Mouse (Mus musculus): ENCODE measurements around the gene Sppl3. TPM values are rescaled to one million over a fixed set of nuclear protein-coding genes. Genes with fewer than 3 reads are reported as not detected.

Gene Sppl3
- polyA plus RNA-seq, 1 experiment from 2014 or later, result 39.4 TPM

GRCm38 (mm10) chr5:115003224-115003873 is 7.6 kb upstream of the Sppl3 start:
- no peaks in the 10 kb centered on the region for H3K36me3 ChIP-seq (ENCODE audit: insufficient read depth, low read length)
- H3K27me3 ChIP-seq (ENCODE audit: insufficient read depth, low read length), result no peaks in the 10 kb centered on the region
- no peak overlapping the region for H3K9ac ChIP-seq (ENCODE audit: low read depth, low read length)
- TF ChIP-seq CTCF (IDR thresholded peaks at IDR 0.05; ENCODE audit: low read depth), result no peak
- ATAC-seq (replicated peaks; ENCODE audit: low FRiP score, low read depth) (no peak), DNase-seq (ENCODE audit: low spot score) (no peak)
- H3K4me2 ChIP-seq (ENCODE audit: low read length), result no peak overlapping the region; the same call in 1 of the 2 replicates
- no peak overlapping the region for H3K4me3 ChIP-seq (replicated peaks; ENCODE audit: low read depth, low read length)
- WGBS, result 72% methylated on average over 13 of the region's 13 CpGs
- H3K4me1 ChIP-seq (replicated peaks; ENCODE audit: insufficient read depth, low read length), result 0 out of 2 replicates have a peak, but pooled peaks cover 4% of the 10 kb centered on the region
- no peaks in the 10 kb centered on the region for H3K9me3 ChIP-seq (replicated peaks; ENCODE audit: low read length)
- H3K27ac ChIP-seq, result no peak overlapping the region

GRCm38 (mm10) chr5:115007768-115008167 is 3.2 kb upstream of the Sppl3 start:
- Histone ChIP-seq H3K4me2 (ENCODE audit: low read length) (no peak overlapping the region), H3K4me1 (replicated peaks; ENCODE audit: insufficient read depth, low read length) (peaks cover 7% of the 10 kb centered on the region), H3K27ac (no peak overlapping the region), H3K9me3 (replicated peaks; ENCODE audit: low read length) (no peaks in the 10 kb centered on the region), H3K27me3 (ENCODE audit: insufficient read depth, low read length) (no peaks in the 10 kb centered on the region), H3K36me3 (ENCODE audit: insufficient read depth, low read length) (no peaks in the 10 kb centered on the region), H3K9ac (ENCODE audit: low read depth, low read length) (no peak overlapping the region), H3K4me3 (replicated peaks; ENCODE audit: low read depth, low read length) (no peak overlapping the region)
- DNase-seq (ENCODE audit: low spot score) (no peak), ATAC-seq (replicated peaks; ENCODE audit: low FRiP score, low read depth) (no peak)
- TF ChIP-seq CTCF (IDR thresholded peaks at IDR 0.05; ENCODE audit: low read depth), result no peak
- 84% methylated on average over 5 of the region's 5 CpGs for WGBS

GRCm38 (mm10) chr5:115008307-115008706 is 2.6 kb upstream of the Sppl3 start:
- no peak for TF ChIP-seq CTCF (IDR thresholded peaks at IDR 0.05; ENCODE audit: low read depth)
- peaks cover 12% of the 10 kb centered on the region for H3K4me1 ChIP-seq (replicated peaks; ENCODE audit: insufficient read depth, low read length)
- no peak overlapping the region for H3K27ac ChIP-seq
- H3K27me3 ChIP-seq (ENCODE audit: insufficient read depth, low read length), result no peaks in the 10 kb centered on the region
- ATAC-seq (replicated peaks; ENCODE audit: low FRiP score, low read depth) (no peak), DNase-seq (ENCODE audit: low spot score) (no peak)
- H3K36me3 ChIP-seq (ENCODE audit: insufficient read depth, low read length), result no peaks in the 10 kb centered on the region
- WGBS, result 94% methylated on average over 7 of the region's 7 CpGs
- H3K9me3 ChIP-seq (replicated peaks; ENCODE audit: low read length), result no peaks in the 10 kb centered on the region
- H3K9ac ChIP-seq (ENCODE audit: low read depth, low read length), result no peak overlapping the region
- H3K4me3 ChIP-seq (replicated peaks; ENCODE audit: low read depth, low read length), result no peak overlapping the region
- no peak overlapping the region for H3K4me2 ChIP-seq (ENCODE audit: low read length)

GRCm38 (mm10) chr5:115009143-115009542 is 1.8 kb upstream of the Sppl3 start:
- 87% methylated on average over 6 of the region's 6 CpGs for WGBS
- no peak for ATAC-seq (replicated peaks; ENCODE audit: low FRiP score, low read depth)
- DNase-seq (ENCODE audit: low spot score), result no peak

GRCm38 (mm10) chr5:115009961-115010360 is 976 bp upstream of the Sppl3 start:
- Histone ChIP-seq H3K9ac (ENCODE audit: low read depth, low read length) (no peak overlapping the region), H3K4me3 (replicated peaks; ENCODE audit: low read depth, low read length) (no peak overlapping the region)
- no peak for ATAC-seq (replicated peaks; ENCODE audit: low FRiP score, low read depth)

More at GRCm38 (mm10) chr5:115009143-115009542, 1.8 kb upstream of the Sppl3 start:
- no peak overlapping the region for H3K27ac ChIP-seq
- H3K4me3 ChIP-seq (replicated peaks; ENCODE audit: low read depth, low read length), result no peak overlapping the region
- no peaks in the 10 kb centered on the region for H3K9me3 ChIP-seq (replicated peaks; ENCODE audit: low read length)
- no peaks in the 10 kb centered on the region for H3K36me3 ChIP-seq (ENCODE audit: insufficient read depth, low read length)
- H3K27me3 ChIP-seq (ENCODE audit: insufficient read depth, low read length), result no peaks in the 10 kb centered on the region
- peaks cover 16% of the 10 kb centered on the region for H3K4me1 ChIP-seq (replicated peaks; ENCODE audit: insufficient read depth, low read length)
- H3K9ac ChIP-seq (ENCODE audit: low read depth, low read length), result no peak overlapping the region
- no peak for TF ChIP-seq CTCF (IDR thresholded peaks at IDR 0.05; ENCODE audit: low read depth)
- no peak overlapping the region for H3K4me2 ChIP-seq (ENCODE audit: low read length)

GRCm38 (mm10) chr5:115011217-115011518 is 231 bp downstream of the Sppl3 start:
- H3K9ac ChIP-seq (ENCODE audit: low read depth, low read length), result peak overlapping the region; percentile 98
- H3K36me3 ChIP-seq (ENCODE audit: insufficient read depth, low read length), result no peaks in the 10 kb centered on the region
- peak overlapping the region; percentile 90 for H3K4me2 ChIP-seq (ENCODE audit: low read length)
- DNase-seq (ENCODE audit: low spot score) (peak; percentile 20), ATAC-seq (replicated peaks; ENCODE audit: low FRiP score, low read depth) (peak; percentile 52)
- no peak for TF ChIP-seq CTCF (IDR thresholded peaks at IDR 0.05; ENCODE audit: low read depth)
- 1% methylated on average over 34 of the region's 57 CpGs for WGBS
- no peaks in the 10 kb centered on the region for H3K9me3 ChIP-seq (replicated peaks; ENCODE audit: low read length)
- peak overlapping the region; percentile 95 for H3K27ac ChIP-seq
- peak overlapping the region; percentile 91 for H3K4me3 ChIP-seq (replicated peaks; ENCODE audit: low read depth, low read length)
- H3K4me1 ChIP-seq (replicated peaks; ENCODE audit: insufficient read depth, low read length), result peaks cover 21% of the 10 kb centered on the region
- no peaks in the 10 kb centered on the region for H3K27me3 ChIP-seq (ENCODE audit: insufficient read depth, low read length)

More at GRCm38 (mm10) chr5:115009961-115010360, 976 bp upstream of the Sppl3 start:
- no peak for DNase-seq (ENCODE audit: low spot score)
- Histone ChIP-seq H3K36me3 (ENCODE audit: insufficient read depth, low read length) (no peaks in the 10 kb centered on the region), H3K27ac (no peak overlapping the region), H3K4me2 (ENCODE audit: low read length) (no peak overlapping the region), H3K9me3 (replicated peaks; ENCODE audit: low read length) (no peaks in the 10 kb centered on the region), H3K4me1 (replicated peaks; ENCODE audit: insufficient read depth, low read length) (peaks cover 20% of the 10 kb centered on the region), H3K27me3 (ENCODE audit: insufficient read depth, low read length) (no peaks in the 10 kb centered on the region)
- WGBS, result 44% methylated on average over 3 of the region's 3 CpGs
- TF ChIP-seq CTCF (IDR thresholded peaks at IDR 0.05; ENCODE audit: low read depth), result no peak

Measured in kidney, postnatal 0 days (tissue).